Mouse (Mus musculus) hindbrain, embryonic 12.5 days (tissue): ENCODE measurements around the gene Susd2. TPM values are rescaled to one million over a fixed set of nuclear protein-coding genes. Genes with fewer than 3 reads are reported as not detected.

Source experiments
- ATAC-seq: fragments of 200-750 bp; cut with Nextera tagmentation; 2 replicates; pipeline ENCODE4 v1.8.0; 2017; ENCODE audit warnings: moderate TSS enrichment; ENCODE audit not compliant: low FRiP score
- H3K27ac ChIP-seq: fragments of 300-500 bp; sonication (generic); 2 replicates; pipeline ENCODE4 v1.5.1; 2016; ENCODE audit warnings: mild to moderate bottlenecking
- H3K27me3 ChIP-seq: fragments of 300-500 bp; sonication (generic); 2 replicates; pipeline ENCODE4 v1.6.1; 2016; ENCODE audit warnings: mild to moderate bottlenecking
- H3K36me3 ChIP-seq: fragments of 300-500 bp; sonication (generic); 2 replicates; pipeline ENCODE4 v1.6.1; 2016; ENCODE audit warnings: mild to moderate bottlenecking
- H3K4me1 ChIP-seq: fragments of 300-500 bp; sonication (generic); 2 replicates; pipeline ENCODE4 v1.6.1; 2016
- H3K4me2 ChIP-seq: fragments of 300-500 bp; sonication (generic); replicated peaks from 2 replicates; pipeline ENCODE4 v1.6.1; 2016; ENCODE audit warnings: mild to moderate bottlenecking
- H3K4me3 ChIP-seq: fragments of 300-500 bp; sonication (generic); 2 replicates; pipeline ENCODE4 v1.5.1; 2016; ENCODE audit warnings: mild to moderate bottlenecking
- H3K9ac ChIP-seq: fragments of 300-500 bp; sonication (generic); 2 replicates; pipeline ENCODE4 v1.6.1; 2016; ENCODE audit warnings: mild to moderate bottlenecking, moderate library complexity
- H3K9me3 ChIP-seq: fragments of 300-500 bp; sonication (generic); replicated peaks from 2 replicates; pipeline ENCODE4 v1.6.1; 2016; ENCODE audit warnings: mild to moderate bottlenecking
- WGBS: fragments of 180-500 bp; shearing (Covaris S2); methylation state at CpG from one replicate; pipeline ENCODE4 v1.1.7; 2016; 5-methylcytosine and 5-hydroxymethylcytosine counted together
- polyA plus RNA-seq: library from polyadenylated mRNA; unstranded; fragments of >200 nt; fragmentation: Nextera tagmentation; extraction: Ambion mirVana; gene quantifications from 2 replicates; pipeline ENCODE4 v1.2.1, GENCODE M21; 2016

Gene Susd2
- polyA plus RNA-seq, 1 experiment from 2014 or later = 2.8 TPM

DNA sequence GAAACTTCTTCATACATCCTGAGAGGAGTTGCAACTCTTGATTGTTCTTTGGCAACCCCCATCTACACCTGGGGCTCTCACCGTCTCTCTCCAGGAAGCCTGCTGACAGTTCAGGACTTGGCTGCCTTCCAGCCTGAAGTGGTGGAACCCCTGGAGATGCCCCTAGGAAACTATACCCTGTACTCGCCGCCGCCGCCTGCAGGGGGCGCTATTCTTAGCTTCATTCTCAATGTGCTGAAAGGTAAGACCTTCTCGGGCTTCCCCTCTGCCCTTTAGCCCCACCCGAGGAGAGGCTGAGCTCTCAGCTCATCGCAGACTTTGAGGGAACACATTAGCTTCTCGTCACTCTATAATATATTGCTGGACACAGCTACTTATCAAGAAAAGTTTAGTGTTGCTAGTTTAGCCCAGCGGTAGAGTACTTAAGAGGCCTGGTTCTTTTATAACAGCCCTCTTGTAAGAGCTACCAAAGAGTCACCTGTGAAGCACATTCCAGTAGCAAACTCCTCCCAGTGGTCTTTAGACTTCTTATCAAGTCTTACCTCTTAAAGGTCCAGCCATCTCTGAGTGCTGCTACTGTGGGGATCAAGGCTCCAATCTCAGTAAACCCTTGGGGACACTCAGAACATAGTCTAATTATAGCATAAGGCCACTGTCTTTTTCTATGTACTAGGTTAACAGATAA is 38.5 kb downstream of the Susd2 start:
- no peaks in the 10 kb centered on the region for H3K4me1 ChIP-seq
- H3K27me3 ChIP-seq = 0 out of 2 replicates have a peak, but pooled peaks cover 2% of the 10 kb centered on the region
- no peak overlapping the region for H3K9ac ChIP-seq
- no peak for ATAC-seq
- no peaks in the 10 kb centered on the region for H3K36me3 ChIP-seq
- no peak overlapping the region for H3K4me3 ChIP-seq
- no peak overlapping the region for H3K4me2 ChIP-seq
- H3K27ac ChIP-seq = no peak overlapping the region
- 47% methylated on average over 11 of the region's 11 CpGs for WGBS
- no peaks in the 10 kb centered on the region for H3K9me3 ChIP-seq

DNA sequence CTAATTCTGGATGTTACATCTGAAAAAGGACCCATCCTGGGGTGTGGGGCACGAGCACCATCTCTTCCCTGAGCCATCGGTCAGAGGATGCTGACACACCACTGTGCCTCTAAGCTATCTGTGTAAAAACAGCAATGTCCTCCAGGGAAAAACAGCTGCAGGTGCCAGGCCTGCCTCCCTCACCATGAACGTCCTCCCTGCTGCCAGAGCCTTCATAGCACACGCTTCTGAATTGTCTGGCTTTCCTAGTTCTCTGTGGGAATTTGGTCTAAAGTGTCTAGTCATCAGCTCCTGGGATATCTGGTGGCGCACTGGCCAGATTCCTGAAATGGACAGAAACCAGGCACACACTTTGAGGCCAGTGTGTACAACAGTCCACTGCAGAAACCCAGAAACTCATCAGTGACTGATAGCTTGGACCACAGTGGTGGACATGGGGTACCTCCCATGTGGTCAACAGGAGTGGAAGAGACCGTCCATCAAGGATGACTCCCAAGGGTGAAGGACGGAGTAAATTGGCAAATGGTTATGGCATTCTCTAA is 43.5 kb downstream of the Susd2 start:
- Histone ChIP-seq H3K4me2 (no peak overlapping the region), H3K9me3 (peaks cover 3% of the 10 kb centered on the region; the same call in 1 of the 2 replicates), H3K27me3 (no peaks in the 10 kb centered on the region), H3K4me1 (no peaks in the 10 kb centered on the region), H3K27ac (no peak overlapping the region), H3K4me3 (no peak overlapping the region), H3K9ac (no peak overlapping the region), H3K36me3 (no peaks in the 10 kb centered on the region)
- WGBS = 87% methylated on average over 7 of the region's 7 CpGs
- no peak for ATAC-seq

DNA sequence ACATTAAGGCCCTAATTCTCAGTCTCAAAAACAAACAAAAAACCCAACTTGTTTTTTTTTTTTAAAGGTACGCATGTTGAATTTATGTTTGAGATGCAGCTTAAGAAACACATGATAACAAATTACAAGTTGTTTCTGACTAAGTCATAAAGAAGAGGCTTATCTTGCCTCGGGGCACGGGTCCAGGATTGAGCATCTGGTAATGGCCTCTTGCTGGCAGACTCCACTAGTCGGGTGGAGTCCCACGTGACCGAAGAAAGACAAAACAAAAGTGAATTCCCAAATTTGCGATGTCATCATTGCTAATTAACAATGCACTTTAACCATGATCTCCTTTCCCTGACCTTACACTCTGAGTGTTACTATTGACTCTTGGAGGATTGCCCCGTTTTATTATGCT is 47.8 kb downstream of the Susd2 start:
- H3K4me2 ChIP-seq = no peak overlapping the region
- H3K36me3 ChIP-seq = no peaks in the 10 kb centered on the region
- H3K9ac ChIP-seq = no peak overlapping the region
- no peaks in the 10 kb centered on the region for H3K27me3 ChIP-seq
- ATAC-seq = no peak
- H3K4me3 ChIP-seq = no peak overlapping the region
- no peak overlapping the region for H3K27ac ChIP-seq
- no peaks in the 10 kb centered on the region for H3K4me1 ChIP-seq
- H3K9me3 ChIP-seq = peaks cover 3% of the 10 kb centered on the region; the same call in 1 of the 2 replicates
- 90% methylated on average over 8 of the region's 8 CpGs for WGBS

DNA sequence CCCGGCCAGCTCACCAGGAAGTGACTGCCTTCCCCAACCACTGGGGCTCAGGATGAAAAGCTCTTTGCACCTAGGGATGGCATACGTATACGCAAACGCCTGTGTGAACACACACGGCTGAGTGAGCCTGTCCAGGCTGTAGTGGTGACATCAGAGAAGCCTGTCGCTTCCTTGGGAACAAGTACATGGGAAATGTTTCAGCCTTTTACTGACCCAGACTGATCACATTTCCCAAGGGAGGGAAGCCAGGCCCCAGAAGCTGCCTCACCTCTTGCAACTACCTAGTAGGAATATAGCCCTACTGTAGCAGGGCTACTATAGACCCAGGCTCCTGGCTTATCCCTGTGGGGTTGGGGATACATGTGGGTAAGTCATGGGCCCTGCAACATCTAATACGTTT is 51.2 kb downstream of the Susd2 start:
- WGBS = 83% methylated on average over 7 of the region's 7 CpGs
- no peaks in the 10 kb centered on the region for H3K36me3 ChIP-seq
- H3K4me2 ChIP-seq = no peak overlapping the region
- H3K27ac ChIP-seq = no peak overlapping the region
- peaks cover 9% of the 10 kb centered on the region for H3K4me1 ChIP-seq
- no peak overlapping the region for H3K4me3 ChIP-seq
- no peaks in the 10 kb centered on the region for H3K27me3 ChIP-seq
- ATAC-seq = no peak
- H3K9me3 ChIP-seq = no peaks in the 10 kb centered on the region
- no peak overlapping the region for H3K9ac ChIP-seq

DNA sequence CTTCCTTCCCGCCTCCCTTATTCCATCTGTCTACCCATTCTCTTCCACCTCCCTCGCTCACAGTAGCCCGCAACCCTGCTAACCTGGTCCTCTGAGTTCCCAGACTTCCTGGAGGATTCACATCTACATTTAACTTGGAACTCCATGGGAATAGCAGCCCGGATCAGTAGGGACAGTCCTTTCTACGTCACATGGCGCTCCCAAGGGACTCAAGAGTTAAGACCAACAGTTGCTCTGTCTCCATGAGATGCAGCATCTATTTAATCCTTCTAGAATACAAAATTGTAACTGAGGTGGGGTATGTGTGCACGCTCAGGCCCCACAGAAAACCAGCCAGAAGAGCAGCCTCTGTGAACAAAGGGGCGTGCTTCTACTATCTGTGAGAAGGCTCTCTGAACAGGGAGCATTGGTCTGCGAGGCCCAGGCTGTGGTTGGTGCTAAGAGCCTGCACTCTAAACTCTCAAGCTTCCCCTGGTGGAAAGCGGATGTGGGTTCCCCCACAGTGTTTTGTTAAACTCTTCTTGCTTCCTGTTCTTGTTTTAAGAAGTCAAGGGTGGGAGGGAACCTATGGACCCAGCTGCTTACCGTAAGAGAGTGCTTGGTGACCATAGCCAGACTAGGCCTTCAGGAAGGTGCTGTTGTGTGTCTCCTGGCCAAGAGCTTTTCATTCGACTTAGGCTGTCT is 52.5 kb downstream of the Susd2 start:
- no peaks in the 10 kb centered on the region for H3K27me3 ChIP-seq
- no peak for ATAC-seq
- no peak overlapping the region for H3K4me3 ChIP-seq
- WGBS = 79% methylated on average over 12 of the region's 12 CpGs
- H3K9ac ChIP-seq = no peak overlapping the region
- H3K36me3 ChIP-seq = no peaks in the 10 kb centered on the region
- no peak overlapping the region for H3K27ac ChIP-seq
- peaks cover 9% of the 10 kb centered on the region for H3K4me1 ChIP-seq
- no peak overlapping the region for H3K4me2 ChIP-seq
- H3K9me3 ChIP-seq = no peaks in the 10 kb centered on the region

DNA sequence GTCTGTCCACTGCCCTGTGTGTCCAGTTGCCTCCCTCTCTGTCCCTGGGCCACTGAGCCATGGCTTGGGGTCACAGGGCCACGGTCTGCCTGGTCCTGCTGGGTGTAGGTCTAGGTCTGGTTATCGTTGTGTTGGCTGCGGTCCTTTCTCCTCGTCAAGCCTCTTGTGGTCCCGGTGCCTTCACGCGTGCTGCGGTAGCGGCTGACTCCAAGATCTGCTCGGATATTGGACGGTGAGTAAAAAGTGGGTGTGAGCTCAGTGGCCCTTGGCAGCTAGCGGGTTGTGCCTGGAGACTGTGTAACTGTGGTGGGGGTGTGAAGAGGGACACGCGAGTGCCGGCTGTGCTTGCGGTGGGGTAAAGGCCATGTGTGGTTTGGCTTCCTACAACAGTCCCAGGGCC is 54.2 kb downstream of the Susd2 start:
- peak overlapping the region; percentile 2; the same call in 1 of the 2 replicates for H3K4me3 ChIP-seq
- peaks cover 11% of the 10 kb centered on the region for H3K4me1 ChIP-seq
- peaks cover 12% of the 10 kb centered on the region for H3K27me3 ChIP-seq
- ATAC-seq = no peak
- H3K4me2 ChIP-seq = no peak overlapping the region
- no peaks in the 10 kb centered on the region for H3K36me3 ChIP-seq
- no peaks in the 10 kb centered on the region for H3K9me3 ChIP-seq
- peak overlapping the region; percentile 55 for H3K27ac ChIP-seq
- 86% methylated on average over 16 of the region's 16 CpGs for WGBS
- H3K9ac ChIP-seq = 0 out of 2 replicates have a peak overlapping the region, but pooled peaks have one; percentile 13

DNA sequence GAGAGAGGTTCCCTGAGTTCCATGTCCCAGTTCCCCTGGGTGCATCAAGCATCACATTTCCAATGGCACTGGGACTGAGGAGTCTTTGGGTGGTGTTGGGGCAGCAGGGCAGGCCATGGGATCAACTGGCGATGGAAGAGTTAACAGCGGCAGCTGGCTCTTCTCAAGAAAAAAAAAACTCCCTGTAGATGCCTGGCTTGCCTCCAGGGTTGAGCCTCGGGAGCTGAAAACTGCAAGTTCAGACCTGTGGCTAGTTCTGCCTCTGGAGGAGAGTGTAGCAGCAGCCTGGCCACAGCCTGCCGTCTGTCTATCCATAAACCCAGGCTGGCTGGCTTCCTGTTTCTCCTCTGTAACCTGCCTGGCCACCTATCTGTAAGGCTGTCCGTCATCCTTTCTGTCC is 54.7 kb downstream of the Susd2 start, which contains the start of gene Ggt5:
Ggt5 (plus strand) TSS at position 212 of the 400 bp plus-strand sequence.
- peaks cover 11% of the 10 kb centered on the region for H3K4me1 ChIP-seq
- H3K4me2 ChIP-seq = no peak within 1 kb of the TSS
- no peak for ATAC-seq
- peak within 1 kb of the TSS; percentile 55 for H3K27ac ChIP-seq
- H3K4me3 ChIP-seq = peak within 1 kb of the TSS; percentile 2; the same call in 1 of the 2 replicates
- 0 out of 2 replicates have a peak within 1 kb of the TSS, but pooled peaks have one; percentile 13 for H3K9ac ChIP-seq
- H3K9me3 ChIP-seq = no peaks in the 10 kb centered on the region
- 39% methylated on average over 5 of the region's 5 CpGs for WGBS
- peaks cover 17% of the 10 kb centered on the region for H3K27me3 ChIP-seq
- no peaks in the 10 kb centered on the region for H3K36me3 ChIP-seq

DNA sequence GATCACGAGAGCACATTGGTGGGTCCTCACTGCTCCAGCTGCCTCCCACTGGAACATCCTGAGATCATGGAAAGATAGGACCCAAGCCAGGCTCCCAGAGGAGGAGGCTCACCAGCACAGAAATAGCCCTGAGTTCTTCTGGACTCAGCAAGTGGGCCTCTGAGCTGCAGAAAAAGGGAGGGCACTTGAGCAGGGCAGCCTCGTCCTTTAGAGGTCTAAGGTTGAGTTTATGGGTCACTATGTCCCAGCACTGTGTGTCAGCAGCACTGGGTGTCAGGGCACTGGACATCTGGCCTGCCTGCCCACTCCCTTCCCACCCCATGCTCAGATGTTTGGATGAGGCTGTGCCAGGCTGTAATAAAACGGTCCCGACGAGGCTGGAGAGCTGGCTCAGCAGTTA is 55.5 kb downstream of the Susd2 start:
- Histone ChIP-seq H3K4me1 (peaks cover 11% of the 10 kb centered on the region), H3K4me3 (no peak overlapping the region), H3K9me3 (no peaks in the 10 kb centered on the region), H3K9ac (no peak overlapping the region), H3K27ac (no peak overlapping the region), H3K4me2 (no peak overlapping the region), H3K36me3 (no peaks in the 10 kb centered on the region), H3K27me3 (peaks cover 17% of the 10 kb centered on the region)
- ATAC-seq = no peak
- 68% methylated on average over 5 of the region's 5 CpGs for WGBS

DNA sequence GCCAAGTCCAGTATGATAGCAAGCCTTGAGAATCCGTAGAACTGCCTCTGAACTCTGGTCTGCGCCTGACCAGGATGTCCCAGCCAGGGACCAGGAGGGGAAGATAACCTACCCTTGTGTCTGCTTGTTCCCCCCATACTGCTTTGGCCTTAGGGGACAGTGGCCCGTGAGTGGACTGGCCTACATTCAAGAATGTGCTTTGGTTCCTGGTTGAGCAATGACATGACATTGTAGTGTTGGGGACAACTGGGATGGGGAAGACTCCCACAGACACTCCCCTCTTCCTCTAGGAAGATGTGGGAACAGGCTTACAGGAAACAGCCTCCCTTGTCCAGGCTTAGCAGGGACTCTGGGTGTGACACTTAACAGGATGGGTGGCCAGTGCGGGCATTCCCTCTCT is 56.0 kb downstream of the Susd2 start:
- H3K4me1 ChIP-seq = peaks cover 11% of the 10 kb centered on the region
- peaks cover 17% of the 10 kb centered on the region for H3K27me3 ChIP-seq
- no peak overlapping the region for H3K9ac ChIP-seq
- no peak overlapping the region for H3K27ac ChIP-seq
- ATAC-seq = no peak
- H3K36me3 ChIP-seq = no peaks in the 10 kb centered on the region
- H3K4me2 ChIP-seq = no peak overlapping the region
- 91% methylated on average over 4 of the region's 4 CpGs for WGBS
- H3K4me3 ChIP-seq = no peak overlapping the region
- no peaks in the 10 kb centered on the region for H3K9me3 ChIP-seq

Other genes starting within 250 kb of the Susd2 start
- 0.16 TPM in 1 of 2 replicates, not detected in the other for gene Upb1, start 242.9 kb downstream of the Susd2 start, polyA plus RNA-seq
- gene Snrpd3, start 126.5 kb downstream of the Susd2 start, polyA plus RNA-seq = 146 and 169 TPM in 2 replicates
- 24.9 and 26.8 TPM in 2 replicates for gene Gucd1, start 126.0 kb downstream of the Susd2 start, polyA plus RNA-seq
- 14.6 and 15.4 TPM in 2 replicates for gene Lrrc75b, start 83.7 kb downstream of the Susd2 start, polyA plus RNA-seq
- gene Ggt1, start 82.4 kb downstream of the Susd2 start, polyA plus RNA-seq = 1.1 and 2.0 TPM in 2 replicates
- 1.1 and 2.1 TPM in 2 replicates for gene Ggt5, start 54.7 kb downstream of the Susd2 start, polyA plus RNA-seq
- 44.1 and 48.7 TPM in 2 replicates for gene Cabin1, start 120.3 kb upstream of the Susd2 start, polyA plus RNA-seq
- 86.4 and 90.4 TPM in 2 replicates for gene Ddt, start 129.4 kb upstream of the Susd2 start, polyA plus RNA-seq
- not detected in 2 replicates for gene Gm20441, start 136.9 kb upstream of the Susd2 start, polyA plus RNA-seq
- 5.0 and 5.1 TPM in 2 replicates for gene Gstt3, start 137.4 kb upstream of the Susd2 start, polyA plus RNA-seq
- gene Gstt1, start 154.6 kb upstream of the Susd2 start, polyA plus RNA-seq = 6.7 and 8.7 TPM in 2 replicates
- gene Gstt4, start 178.5 kb upstream of the Susd2 start, polyA plus RNA-seq = not detected in 2 replicates
- gene Gstt2, start 193.4 kb upstream of the Susd2 start, polyA plus RNA-seq = 7.9 and 8.4 TPM in 2 replicates
- gene Mif, start 216.2 kb upstream of the Susd2 start, polyA plus RNA-seq = 1,134 and 1,420 TPM in 2 replicates
- gene Derl3, start 249.4 kb upstream of the Susd2 start, polyA plus RNA-seq = 2.7 and 2.9 TPM in 2 replicates